Mouse (Mus musculus) gastrocnemius, postnatal 10 days (tissue): ENCODE measurements around the gene Slc7a8. TPM values are rescaled to one million over a fixed set of nuclear protein-coding genes. Genes with fewer than 3 reads are reported as not detected.
A peak's percentile ranks its signal among the peaks of the same experiment; 100 is the strongest.
"Not testable (repeated sequence)": the region's sequence is repeated elsewhere in the genome, so short reads cannot be mapped to it uniquely, and the experiment has no call there.

Source experiments
- DNase-seq: peaks from one replicate; pipeline ENCODE4 v3.0.0; 2021; ENCODE audit warnings: mixed read lengths
- total RNA-seq, 2 experiments: library from RNA; stranded (reverse); gene quantifications; 2 replicates each; pipeline ENCODE4 v1.2.3; 2021

The Slc7a8 gene
- total RNA-seq, 2 experiments from 2014 or later: 5.7 to 7.5 TPM

DNA sequence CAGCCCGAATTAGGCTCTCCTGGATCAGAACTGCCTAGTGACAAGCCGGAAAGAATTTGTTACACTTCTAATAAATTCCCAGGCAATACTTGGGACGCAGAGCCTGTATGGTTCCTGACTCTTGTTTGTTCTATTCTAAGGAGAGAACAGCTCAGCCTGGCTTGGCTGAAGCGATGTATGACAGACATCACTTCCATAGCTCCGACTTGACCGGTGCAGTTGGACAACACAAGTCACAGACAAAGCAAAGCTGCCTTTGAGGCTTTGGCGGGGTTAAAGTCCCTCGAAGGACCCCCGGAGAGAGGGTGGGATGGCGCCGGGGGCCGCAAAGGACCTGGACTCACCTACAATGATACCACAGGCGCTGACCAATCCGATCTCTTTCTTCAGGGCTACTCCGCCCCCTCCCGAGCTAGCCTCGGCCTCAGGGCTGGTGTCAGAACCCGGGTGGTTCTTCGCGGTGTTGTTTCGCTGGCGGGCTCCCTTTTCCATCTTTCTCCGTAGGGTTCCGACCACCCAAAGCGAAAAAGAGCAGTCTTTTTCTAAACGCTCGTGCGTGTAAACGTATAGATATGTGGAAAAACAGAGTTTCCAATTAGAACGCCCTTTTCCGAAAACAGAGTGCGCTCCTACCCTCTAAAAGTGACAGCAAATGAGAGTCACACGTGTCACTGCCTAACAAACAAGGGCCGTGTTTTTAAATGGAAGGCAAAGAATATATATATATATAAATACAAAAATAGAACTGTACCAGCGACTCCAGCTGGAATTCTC, 723 bp downstream of the Slc7a8 start:
- DNase-seq: peak; percentile 23

DNA sequence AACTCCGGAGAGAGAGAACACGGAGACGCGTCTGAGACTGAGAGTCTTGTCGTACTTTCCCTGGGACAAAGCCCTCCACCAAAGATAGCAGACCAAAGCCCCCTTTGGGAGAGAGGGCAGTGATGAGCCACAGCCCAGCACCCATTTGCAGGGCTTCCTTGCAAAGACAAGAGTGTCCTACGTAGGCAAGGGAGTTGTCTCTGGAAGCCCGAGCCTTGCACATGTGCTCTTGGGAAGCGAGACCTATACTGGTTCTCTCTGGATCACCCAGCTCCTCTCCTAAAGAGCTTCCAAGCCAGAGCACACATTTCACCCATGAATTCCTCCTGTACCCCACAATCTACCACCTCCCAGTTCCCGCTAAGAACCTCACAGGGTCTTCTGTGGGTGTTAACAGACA, 1.7 kb downstream of the Slc7a8 start:
- no peak for DNase-seq

DNA sequence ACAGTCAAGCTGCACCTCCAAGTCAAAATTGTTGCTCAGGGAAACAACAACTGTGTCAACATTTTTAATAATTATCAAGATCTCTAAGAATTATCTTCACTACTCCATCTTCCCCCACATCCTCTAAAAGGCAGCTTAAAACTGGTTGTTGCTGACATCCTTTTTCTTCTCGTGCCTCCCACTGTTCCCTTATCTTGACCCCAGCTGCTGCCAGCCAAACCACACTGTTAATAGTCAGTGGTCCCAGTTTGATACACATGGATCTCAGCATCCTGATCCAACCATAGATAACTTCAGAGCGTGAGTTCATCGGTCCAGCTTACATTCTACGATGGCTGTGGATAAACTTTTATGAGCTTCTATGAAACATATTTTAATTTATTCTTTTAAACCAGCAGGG, 3.9 kb downstream of the Slc7a8 start:
- DNase-seq: no peak

DNA sequence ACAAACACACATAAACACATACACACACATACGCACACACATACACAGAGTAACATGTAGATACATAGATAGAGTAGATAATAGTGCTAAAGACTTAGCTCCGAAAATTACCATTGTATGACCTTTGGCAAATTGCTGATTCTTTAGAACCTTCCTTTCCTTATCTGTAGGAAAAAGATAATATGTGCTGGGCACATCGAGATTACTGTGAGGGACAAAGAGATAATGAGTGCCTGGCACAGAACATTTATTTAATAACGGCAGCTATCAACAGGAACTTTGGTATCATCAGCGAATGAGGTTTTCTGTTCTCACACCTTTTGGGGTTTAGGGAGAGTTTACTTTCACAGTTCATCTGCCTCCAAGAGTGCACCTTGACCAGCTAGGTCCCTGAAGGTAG, 5.0 kb downstream of the Slc7a8 start:
- DNase-seq: no peak

DNA sequence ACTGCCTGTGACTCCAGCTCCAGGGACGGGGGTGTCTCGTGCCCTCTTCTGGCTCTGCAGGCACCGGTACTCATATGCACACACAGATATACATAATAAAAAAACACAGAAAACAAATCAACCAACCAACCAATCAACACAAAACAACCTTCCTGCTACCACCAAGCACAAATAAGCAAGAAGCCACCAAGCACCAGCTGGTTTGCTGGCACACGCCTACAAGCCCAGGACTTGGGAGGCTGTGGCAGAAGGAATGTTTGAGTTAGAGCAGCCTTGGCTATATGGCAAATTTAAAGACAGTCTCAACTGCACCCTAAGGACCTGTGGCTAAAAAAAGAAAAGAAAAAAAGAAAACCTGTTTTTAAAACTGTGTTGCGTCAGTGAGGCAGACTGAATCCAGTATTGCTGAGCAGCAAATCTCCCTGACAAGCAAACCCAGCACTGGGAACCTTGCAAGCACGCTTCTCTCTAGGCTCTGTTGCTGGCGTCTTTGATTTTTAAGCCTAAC, 6.2 kb downstream of the Slc7a8 start:
- DNase-seq: no peak

DNA sequence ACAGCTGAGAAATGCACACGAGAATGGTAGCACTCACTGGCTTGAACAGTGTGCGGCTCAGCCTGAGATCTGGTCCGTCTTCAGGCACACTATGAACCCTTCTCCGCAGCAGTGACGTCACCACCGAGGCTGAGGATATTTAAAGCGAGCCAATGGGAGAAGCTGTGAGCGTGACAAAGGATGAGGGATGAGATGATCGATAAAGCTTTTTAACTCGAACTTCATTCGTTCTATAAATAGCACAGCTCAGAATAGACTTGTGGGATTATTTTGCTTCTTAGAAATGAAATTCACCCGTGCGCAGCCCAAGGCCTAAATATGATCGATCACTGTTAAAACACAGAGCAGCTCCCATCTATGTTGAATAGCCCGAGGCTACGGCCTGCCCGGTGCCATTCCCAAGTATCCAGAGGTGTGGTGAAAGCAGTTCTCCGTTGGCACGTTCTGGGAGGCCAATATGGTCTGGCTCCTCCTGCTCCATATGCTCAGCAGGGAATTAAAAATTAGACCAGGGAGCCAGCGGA, 9.4 kb downstream of the Slc7a8 start:
- DNase-seq: no peak

DNA sequence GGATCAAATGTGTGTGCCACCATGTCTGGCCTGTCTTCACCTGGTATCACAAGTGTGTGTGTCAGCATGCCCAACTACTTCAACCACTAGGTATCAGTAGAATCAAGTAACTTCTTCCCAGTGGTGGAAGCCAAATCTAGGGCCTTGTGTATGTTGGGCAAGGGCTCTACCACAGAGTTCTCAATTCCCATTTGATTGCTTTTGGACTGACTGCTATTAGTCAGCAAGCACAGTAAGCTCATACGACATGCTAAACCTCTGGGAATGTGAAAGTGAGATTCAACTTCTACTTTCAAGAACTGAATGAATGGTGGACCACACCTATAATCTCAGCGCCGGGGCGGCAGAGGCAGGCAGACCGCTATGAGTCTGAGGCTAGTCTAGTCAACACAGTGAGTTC, 11.4 kb downstream of the Slc7a8 start:
- no peak for DNase-seq

DNA sequence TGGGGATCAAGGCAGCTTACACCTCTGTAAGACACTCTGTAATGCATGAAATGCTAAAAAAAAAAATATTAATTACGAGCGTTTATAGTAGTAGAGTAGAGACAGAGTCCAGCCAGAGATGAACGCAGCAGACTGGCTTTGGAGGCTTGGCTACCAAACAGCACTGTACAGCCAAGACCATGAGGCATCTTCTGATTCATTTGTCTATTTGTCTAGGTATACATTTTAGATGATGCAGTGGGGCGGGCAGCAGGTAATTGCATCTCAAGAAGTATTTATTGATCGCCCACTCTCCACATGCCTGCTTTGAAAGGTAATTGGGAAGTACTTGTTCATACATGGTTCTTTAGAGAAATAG, 12.7 kb downstream of the Slc7a8 start:
- no peak for DNase-seq

DNA sequence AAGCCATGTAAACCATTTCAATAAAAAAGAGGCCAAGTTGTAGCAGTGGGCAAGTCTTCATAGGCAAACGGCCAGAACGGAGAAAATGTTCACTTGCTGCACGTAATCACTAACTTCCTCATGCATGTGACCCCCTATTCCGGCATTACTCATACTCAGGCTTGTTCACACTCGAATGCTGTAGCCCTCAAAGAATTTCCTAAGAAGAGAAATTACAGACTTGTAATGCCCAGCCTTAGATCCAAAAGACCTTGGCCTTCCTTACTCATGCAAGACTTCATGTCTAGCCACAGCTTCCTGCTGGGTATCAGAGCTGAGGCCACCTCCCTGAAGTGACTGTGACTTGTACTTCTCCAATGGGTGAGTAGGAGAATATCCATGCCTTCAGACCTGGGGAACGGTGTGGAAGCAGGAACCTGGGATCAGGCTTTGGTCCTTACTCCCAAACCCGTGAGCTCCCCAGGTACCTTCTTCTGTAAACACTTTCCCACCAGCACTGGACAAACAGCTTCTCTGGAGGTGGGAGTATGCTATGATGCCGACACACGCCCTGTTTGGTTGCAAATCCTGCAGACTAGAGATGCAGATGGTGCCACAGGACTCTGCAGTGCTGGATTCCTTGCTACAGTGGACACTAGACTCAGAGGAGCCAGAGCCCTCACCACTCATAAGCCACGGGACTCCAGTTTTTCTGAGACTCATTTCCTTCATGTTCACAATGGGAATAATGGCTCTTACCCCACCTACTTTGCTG, 13.3 kb downstream of the Slc7a8 start:
- no peak for DNase-seq

DNA sequence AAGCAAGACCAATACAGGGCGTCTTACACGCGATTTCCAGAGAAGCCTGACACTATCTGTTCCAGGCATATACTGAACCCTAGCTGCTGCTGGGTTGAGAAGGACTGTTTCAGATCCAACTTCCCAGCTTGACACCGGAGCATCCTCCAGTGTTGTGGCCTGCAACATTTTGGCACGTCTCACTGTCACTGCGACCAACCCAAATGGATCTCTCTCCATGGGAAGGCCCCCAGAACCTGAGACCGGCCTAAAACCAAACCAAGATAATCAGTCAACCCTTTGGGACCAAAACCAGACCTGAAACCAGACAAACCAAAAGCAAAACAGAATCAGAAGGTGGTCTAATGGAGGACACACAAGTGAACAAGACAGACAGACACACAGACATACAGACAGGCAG, 14.8 kb downstream of the Slc7a8 start:
- not testable (repeated sequence) for DNase-seq

DNA sequence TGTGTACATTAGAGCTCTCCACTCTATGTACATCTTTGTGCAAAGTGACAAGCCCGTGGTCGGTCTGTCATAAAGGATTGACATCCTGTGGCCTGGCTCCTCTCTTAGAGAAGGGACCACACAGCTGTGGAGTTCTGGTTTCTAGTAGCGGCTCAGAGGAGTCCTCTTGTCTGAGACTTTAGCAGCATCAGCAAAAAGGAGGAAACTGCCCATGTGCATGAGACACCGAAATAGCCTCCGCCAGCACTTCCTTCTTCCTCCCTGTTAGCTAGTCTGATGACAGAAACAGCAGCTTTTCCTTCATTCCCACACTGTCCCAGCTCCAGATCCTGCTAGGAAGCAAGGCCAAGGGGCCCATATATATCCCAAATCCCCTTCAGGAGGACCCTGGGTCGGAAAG, 25.4 kb downstream of the Slc7a8 start:
- no peak for DNase-seq

DNA sequence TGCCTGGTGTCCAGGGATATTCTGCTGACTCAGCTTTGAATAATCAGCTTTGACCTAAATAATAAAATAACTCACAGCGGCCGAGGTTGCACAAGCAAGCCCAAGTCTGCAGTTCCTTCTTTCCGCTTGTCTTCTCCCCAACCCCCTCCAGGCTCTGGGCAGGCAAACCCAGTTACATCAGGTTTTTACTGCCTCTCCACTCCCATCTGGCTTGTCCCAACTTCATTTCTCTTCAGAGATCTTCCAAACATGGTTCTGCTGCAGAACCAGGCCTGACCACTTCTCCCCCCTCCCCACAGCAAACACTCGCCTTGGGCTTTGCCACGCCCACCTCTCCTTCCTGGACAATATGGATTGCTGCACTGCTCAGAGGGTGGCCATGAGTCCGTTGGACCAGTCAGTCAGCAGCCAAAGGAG, 27.1 kb downstream of the Slc7a8 start:
- DNase-seq: no peak

DNA sequence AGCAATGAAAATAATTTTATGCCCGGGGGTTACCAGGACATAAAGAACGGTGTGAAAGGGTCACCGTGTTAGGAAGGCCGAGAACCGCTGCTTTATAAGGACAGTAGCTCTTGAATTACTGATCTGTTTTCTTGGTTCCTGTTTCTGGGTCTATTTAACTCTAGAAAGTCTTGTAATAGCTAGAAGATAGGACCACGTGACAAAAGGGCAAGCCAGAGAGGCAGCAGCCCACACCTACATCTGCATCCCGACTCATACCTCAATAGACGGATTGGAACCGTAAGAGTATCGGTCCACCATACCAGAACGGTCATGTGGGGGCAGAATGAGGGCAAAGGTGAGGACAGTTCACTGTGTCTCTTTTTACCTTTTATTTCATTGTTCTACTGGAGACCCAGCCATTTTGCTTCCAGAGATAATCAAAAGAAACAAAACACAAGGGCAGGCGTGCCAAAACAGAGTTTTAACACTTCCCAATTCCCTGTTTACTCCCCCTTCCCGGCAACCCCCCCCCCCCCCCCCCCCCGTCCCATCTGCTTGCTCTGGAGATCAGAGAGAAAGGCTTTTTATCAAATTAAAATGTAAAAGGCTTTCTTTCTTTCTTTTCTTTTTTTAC, 27.7 kb downstream of the Slc7a8 start:
- no peak for DNase-seq

DNA sequence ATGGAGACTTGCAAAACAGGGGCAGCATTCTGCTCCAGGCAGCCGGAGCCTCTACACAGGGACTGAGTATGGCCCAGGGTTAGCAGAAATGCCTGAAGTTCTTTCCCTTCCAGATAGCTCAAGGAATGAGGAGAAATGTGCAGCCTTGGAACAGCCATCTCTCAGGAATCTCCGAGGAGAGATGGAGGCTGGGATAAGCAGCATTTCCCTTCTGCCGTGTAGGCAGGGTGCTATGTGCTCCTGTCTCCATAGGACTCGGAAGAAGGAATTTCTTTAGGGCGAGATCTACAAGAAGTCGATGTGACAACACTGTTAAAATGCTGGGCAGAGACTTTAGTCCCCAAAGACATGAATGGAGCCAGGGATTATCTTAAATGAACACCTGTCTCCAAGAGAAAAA, 28.8 kb downstream of the Slc7a8 start:
- DNase-seq: no peak

DNA sequence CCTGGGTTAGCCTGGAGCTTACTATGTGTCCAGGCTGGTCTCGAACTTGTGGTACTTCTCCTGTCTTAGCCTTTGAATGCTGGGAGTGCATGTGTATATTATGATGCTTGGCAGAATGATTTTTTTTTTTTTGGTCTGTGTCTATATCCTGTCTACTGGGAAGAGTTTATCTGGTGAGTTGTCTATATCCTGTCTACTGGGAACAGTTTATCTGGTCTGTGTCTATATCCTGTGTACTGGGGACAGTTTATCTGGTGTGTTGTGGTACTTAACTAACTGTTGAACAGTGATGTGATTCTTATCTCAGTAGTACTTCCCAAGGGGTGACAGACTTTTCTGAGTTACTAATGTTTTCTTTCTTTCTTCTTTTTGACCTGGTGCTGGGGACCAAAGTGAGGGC, 30.0 kb downstream of the Slc7a8 start:
- DNase-seq: no peak

DNA sequence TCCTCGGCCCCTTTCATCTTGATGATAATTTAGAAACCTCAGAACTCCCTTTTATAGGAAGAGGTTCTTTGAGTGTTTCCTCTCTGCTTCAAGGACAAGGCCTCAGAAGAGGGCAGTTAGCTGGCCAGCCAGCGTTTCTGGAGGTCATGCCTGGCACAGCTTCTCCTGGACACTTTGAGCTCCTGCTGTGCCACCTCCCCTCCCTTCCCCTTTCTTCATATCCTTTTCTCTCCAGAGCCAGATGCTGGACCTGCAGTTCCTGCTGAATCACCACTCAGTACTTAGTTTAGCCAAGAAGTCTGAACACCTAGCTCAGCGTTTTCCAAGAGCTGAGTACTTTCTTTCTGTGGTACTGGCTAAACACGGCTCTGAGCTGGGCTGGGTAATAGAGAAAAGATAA, 32.5 kb downstream of the Slc7a8 start:
- DNase-seq: no peak

DNA sequence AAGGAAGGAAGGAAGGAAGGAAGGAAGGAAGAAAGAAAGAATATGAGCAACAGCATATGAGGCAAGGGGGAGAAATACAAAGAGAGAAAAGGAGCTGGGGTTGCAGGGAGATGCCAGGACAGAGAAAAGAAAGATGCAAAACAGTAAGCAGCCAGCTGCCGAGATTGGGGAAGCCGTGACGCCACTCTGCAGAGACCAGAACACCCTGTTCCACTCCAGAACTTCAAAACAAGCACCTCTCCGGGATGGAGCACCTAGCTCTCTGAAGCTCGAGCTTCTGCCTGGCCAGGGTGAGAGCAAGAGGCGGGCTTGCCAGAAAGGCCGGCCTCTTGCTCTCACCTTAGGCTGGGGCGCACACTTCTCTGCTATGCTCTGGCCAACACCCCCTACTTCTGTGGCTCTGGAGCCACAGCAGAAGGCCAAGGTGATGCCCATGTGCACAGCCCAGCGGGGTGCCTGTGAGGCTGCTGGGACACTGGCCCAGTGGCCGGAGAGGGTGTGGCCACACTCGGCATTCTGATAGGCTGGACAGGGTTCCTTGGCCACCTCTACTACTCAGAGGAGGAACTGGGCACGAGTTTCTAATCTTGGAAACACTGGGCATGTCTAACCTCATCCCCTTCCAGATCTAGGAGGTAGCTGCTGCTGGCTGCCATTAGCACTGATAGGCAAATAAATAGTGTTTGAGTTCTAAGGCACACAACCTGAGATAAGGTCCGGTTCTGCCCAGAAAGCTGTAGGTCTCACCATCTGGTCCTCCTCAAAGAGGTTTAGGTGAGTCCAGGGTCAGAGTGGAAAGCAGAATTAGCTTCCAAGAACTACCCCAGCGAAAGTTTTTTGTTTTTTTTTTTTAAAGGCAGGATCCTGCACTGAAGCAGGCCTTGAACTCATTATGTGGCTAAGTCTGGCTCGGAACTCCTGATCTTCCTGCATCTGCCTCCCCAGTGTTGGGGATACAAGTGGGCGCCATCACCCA, 33.5 kb downstream of the Slc7a8 start:
- DNase-seq: peak; percentile 46

DNA sequence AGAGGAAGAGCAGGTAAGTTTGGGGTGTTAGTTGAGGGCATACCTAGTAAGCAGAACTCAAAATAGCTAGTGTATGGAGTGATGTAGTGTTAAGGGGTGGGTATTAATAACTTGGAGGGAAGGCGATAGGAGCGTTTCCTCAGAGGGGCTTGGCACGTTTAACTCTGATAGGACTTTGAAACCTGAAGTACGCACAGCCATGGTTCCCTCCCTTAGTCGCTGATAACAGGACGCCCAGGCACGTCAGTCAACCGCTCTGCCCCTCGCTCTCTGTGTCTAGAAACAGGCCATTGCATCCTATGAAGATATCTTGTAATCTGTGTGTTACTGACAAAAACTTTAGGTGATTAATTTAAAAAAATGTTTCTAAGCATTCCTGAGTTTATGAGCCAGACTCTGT, 35.7 kb downstream of the Slc7a8 start:
- no peak for DNase-seq

DNA sequence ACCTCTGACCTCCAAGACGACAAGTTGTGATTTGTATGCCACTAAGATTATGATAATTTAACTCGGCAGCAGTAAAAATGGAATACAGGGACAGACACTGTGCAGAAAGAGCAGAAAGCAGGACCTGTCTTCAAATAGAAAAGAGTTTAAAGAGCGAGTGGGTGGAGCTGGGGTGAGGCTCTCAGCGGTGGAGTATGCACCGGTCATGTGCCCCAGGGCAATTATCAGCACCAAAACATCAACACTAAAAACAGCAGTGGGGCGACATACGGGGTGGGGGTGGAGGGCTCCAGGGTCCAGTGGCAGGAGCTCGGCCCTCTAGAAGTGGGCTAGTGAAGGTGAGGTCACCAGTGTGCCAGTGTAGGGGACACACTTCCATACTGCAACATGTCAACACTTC, 37.3 kb downstream of the Slc7a8 start:
- no peak for DNase-seq

DNA sequence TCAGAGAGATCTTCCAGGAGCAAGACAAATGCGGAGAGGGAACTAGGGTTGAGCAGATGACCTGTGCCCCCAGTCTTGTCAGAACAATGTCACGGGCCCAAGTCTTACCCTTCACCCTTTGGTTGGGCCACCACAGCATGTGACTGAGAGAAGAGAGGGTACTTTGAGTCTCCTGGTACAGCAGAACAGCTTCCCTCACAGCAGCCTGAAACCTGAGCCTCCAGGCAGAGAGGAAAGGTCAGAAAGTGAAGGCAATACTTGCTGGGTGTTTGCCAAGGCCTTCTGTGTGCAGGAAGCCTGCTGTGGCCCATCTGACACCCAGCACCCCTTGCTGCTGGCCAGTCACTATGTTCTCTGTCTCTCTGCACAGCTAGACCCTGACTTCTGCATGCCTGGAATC, 39.4 kb downstream of the Slc7a8 start:
- DNase-seq: peak; percentile 36

DNA sequence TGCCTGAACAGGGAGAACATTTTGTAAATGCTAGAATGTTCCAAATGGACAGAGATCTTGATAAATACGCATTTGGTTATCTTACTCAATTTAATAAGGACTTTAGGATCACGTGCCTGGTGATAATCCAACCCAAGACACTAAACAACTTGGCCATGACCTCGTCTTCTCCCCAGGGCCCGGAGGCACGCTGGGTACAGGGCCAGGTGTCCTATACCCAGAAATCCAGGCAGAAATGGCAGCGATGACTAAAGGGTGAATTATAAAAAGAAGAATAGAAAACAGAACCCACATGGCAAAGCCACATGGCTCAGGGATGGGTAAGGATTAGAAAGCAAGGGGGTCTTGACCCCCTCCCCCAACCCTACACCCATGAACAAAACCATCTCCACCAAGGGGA, 40.0 kb downstream of the Slc7a8 start:
- DNase-seq: no peak

DNA sequence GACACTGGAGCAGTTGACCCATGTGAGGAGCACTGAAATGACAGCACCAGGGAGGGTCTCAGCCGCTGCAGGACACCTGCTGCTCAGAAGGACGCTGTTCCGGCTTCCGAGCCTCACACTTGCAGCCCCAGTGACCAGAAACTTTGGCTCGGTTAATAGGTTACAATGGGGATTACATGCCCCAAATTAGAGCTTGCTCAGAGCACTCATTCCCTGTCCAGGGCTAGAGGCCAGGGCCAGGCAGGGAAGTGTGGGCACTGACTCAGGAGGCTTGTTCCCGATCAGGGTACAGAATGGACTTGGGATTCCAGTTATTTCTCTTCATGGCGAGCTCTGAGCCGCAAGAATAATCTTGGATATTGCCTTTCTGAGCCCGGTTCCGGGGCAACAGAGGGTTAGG, 44.1 kb downstream of the Slc7a8 start:
- DNase-seq: no peak
